Mouse (Mus musculus) stomach, postnatal 0 days (tissue): ENCODE results near the gene Lipc.

ENCODE experiments used
- CTCF ChIP-seq: IDR thresholded peaks from 2 replicates; pipeline ENCODE4 v1.5.1; 2016; ENCODE audit warnings: antibody characterized with exemption, low read depth, mild to moderate bottlenecking, moderate library complexity
- EP300 ChIP-seq: optimal IDR thresholded peaks from 2 replicates; pipeline ENCODE3; 2016; ENCODE audit warnings: antibody characterized with exemption

- no peak for TF ChIP-seq CTCF
- TF ChIP-seq EP300, result no peak
Observed at GRCm38 (mm10) chr9:70911163-70911562, 40.9 kb downstream of the Lipc start.
